Comparison of ENCODE assay signal across 8 mouse cellular contexts in genomic region chr4:133278482-133278881, GRCm38 (mm10). TPM values are rescaled to one million over a fixed set of nuclear protein-coding genes. Genes with fewer than 3 reads are reported as not detected.
DNase-seq lines count a peak whose midpoint lies in the region; ATAC-seq lines count a peak whose summit lies in the region.

No protein-coding gene starts in this region.

- H3K9ac ChIP-seq in neural tube, embryonic 11.5 days (ENCODE audit: low read length), result peak overlapping the region; percentile 85
- peak overlapping the region; percentile 90; the same call in 1 of the 2 replicates for H3K9ac ChIP-seq in liver, embryonic 12.5 days

- peak overlapping the region; percentile 89 for H3K27ac ChIP-seq in neural tube, embryonic 11.5 days (ENCODE audit: low read depth, low read length)
- H3K27ac ChIP-seq in liver, embryonic 12.5 days, result peak overlapping the region; percentile 91

- WGBS in neural tube, embryonic 11.5 days, result 93% methylated on average over 3 of the region's 3 CpGs
- WGBS in liver, embryonic 12.5 days (ENCODE audit: insufficient replicate concordance), result 77% methylated on average over 3 of the region's 3 CpGs

- H3K4me1 ChIP-seq in erythroblast, embryonic 14.5 days (ENCODE audit: control insufficient read depth), result peaks cover 53% of the 10 kb centered on the region
- H3K4me1 ChIP-seq in neural tube, embryonic 11.5 days (ENCODE audit: control insufficient read depth, insufficient read depth, low read length), result peaks cover 12% of the 10 kb centered on the region
- peaks cover 57% of the 10 kb centered on the region for H3K4me1 ChIP-seq in liver, embryonic 12.5 days

- H3K4me3 ChIP-seq in erythroblast, embryonic 14.5 days (replicated peaks), result peak overlapping the region; percentile 74
- no peak overlapping the region for H3K4me3 ChIP-seq in neural tube, embryonic 11.5 days (ENCODE audit: low read depth, low read length)
- peak overlapping the region; percentile 95 for H3K4me3 ChIP-seq in liver, embryonic 12.5 days

- peaks cover 26% of the 10 kb centered on the region for H3K36me3 ChIP-seq in erythroblast, embryonic 14.5 days (ENCODE audit: control insufficient read depth)
- no peaks in the 10 kb centered on the region for H3K36me3 ChIP-seq in neural tube, embryonic 11.5 days (ENCODE audit: control insufficient read depth, insufficient read depth, low read length)
- peaks cover 18% of the 10 kb centered on the region for H3K36me3 ChIP-seq in liver, embryonic 12.5 days

- H3K4me2 ChIP-seq in neural tube, embryonic 11.5 days (ENCODE audit: low read depth), result peak overlapping the region; percentile 56; the same call in 1 of the 2 replicates
- peak overlapping the region; percentile 81 for H3K4me2 ChIP-seq in liver, embryonic 12.5 days

- no peak for DNase-seq in neural tube, embryonic 11.5 days (ENCODE audit: low spot score)
- no peak for DNase-seq in neural tube, embryonic 10.5 days (ENCODE audit: extremely low spot score, low spot score)
- DNase-seq in thymus, postnatal 0 days (ENCODE audit: low spot score), result no peak
- DNase-seq in spleen, postnatal 36 days (ENCODE audit: low spot score in 2 of 2), result no peak
- DNase-seq in urinary bladder, adult 18-20 months (ENCODE audit: low spot score in 2 of 2), result no peak

- ATAC-seq in erythroblast, adult 5-6 weeks (replicated peaks; ENCODE audit: low FRiP score, poor library complexity, severe bottlenecking), result no peak
- ATAC-seq in neural tube, embryonic 11.5 days (ENCODE audit: insufficient read depth, low FRiP score, low TSS enrichment), result no peak
- ATAC-seq in liver, embryonic 12.5 days, result no peak

- H3K9me3 ChIP-seq in erythroblast, embryonic 14.5 days (ENCODE audit: control insufficient read depth, low read length), result no peaks in the 10 kb centered on the region
- H3K9me3 ChIP-seq in neural tube, embryonic 11.5 days (ENCODE audit: control insufficient read depth, low read length), result no peaks in the 10 kb centered on the region
- no peaks in the 10 kb centered on the region for H3K9me3 ChIP-seq in liver, embryonic 12.5 days (replicated peaks)

- H3K27me3 ChIP-seq in erythroblast, embryonic 14.5 days (ENCODE audit: control insufficient read depth), result no peaks in the 10 kb centered on the region
- H3K27me3 ChIP-seq in neural tube, embryonic 11.5 days (ENCODE audit: control insufficient read depth, insufficient read depth, low read length), result no peaks in the 10 kb centered on the region
- H3K27me3 ChIP-seq in liver, embryonic 12.5 days (replicated peaks), result no peaks in the 10 kb centered on the region

RNA-seq across cellular contexts. Expression of gene Tmem222, which starts 0.9 kb away (rescaled TPM):
- polyA plus RNA-seq in erythroblast, embryonic 14.5 days (2012), result 4.2 and 5.3 TPM in 2 replicates
- total RNA-seq in erythroblast, adult 5-6 weeks (2015; ENCODE audit: low replicate concordance), result 9.8 and 22.3 TPM in 2 replicates
- 1.5 and 6.7 TPM in 2 replicates for total RNA-seq in erythroblast, adult 5-6 weeks (2017; ENCODE audit: low replicate concordance)
- polyA plus RNA-seq in neural tube, embryonic 11.5 days (2014; fragmentation: Nextera tagmentation; extraction: Ambion mirVana), result 79.0 and 91.0 TPM in 2 replicates
- polyA plus RNA-seq in liver, embryonic 12.5 days (2016; fragmentation: Nextera tagmentation; extraction: Ambion mirVana), result 47.6 and 48.4 TPM in 2 replicates
- polyA plus RNA-seq in thymus, postnatal 0 days (2015; fragmentation: Nextera tagmentation; extraction: Ambion mirVana), result 93.2 and 94.0 TPM in 2 replicates

RNA-seq across cellular contexts. Expression of gene Sytl1, which starts 15.6 kb away (rescaled TPM):
- 0.07 and 0.20 TPM in 2 replicates for polyA plus RNA-seq in erythroblast, embryonic 14.5 days (2012)
- 0.96 and 1.0 TPM in 2 replicates for total RNA-seq in erythroblast, adult 5-6 weeks (2015; ENCODE audit: low replicate concordance)
- 0.28 and 1.4 TPM in 2 replicates for total RNA-seq in erythroblast, adult 5-6 weeks (2017; ENCODE audit: low replicate concordance)
- polyA plus RNA-seq in neural tube, embryonic 11.5 days (2014; fragmentation: Nextera tagmentation; extraction: Ambion mirVana), result 1.2 and 1.4 TPM in 2 replicates
- polyA plus RNA-seq in liver, embryonic 12.5 days (2016; fragmentation: Nextera tagmentation; extraction: Ambion mirVana), result 0.37 and 0.46 TPM in 2 replicates
- 34.2 and 34.8 TPM in 2 replicates for polyA plus RNA-seq in thymus, postnatal 0 days (2015; fragmentation: Nextera tagmentation; extraction: Ambion mirVana)

RNA-seq across cellular contexts. Expression of gene Map3k6, which starts 37.9 kb away (rescaled TPM):
- polyA plus RNA-seq in erythroblast, embryonic 14.5 days (2012), result 0.64 and 1.2 TPM in 2 replicates
- total RNA-seq in erythroblast, adult 5-6 weeks (2015; ENCODE audit: low replicate concordance), result 0.96 and 4.6 TPM in 2 replicates
- 0.42 TPM in 1 of 2 replicates, not detected in the other for total RNA-seq in erythroblast, adult 5-6 weeks (2017; ENCODE audit: low replicate concordance)
- polyA plus RNA-seq in neural tube, embryonic 11.5 days (2014; fragmentation: Nextera tagmentation; extraction: Ambion mirVana), result 1.5 and 2.7 TPM in 2 replicates
- polyA plus RNA-seq in liver, embryonic 12.5 days (2016; fragmentation: Nextera tagmentation; extraction: Ambion mirVana), result 2.8 and 3.6 TPM in 2 replicates
- 2.2 and 2.6 TPM in 2 replicates for polyA plus RNA-seq in thymus, postnatal 0 days (2015; fragmentation: Nextera tagmentation; extraction: Ambion mirVana)

Comparison
In these comparisons a context has a peak if more than half of its experiments do, and no peak if none do; other contexts are left out.
1. RNA of gene Sytl1, which starts 15.6 kb away (polyA plus RNA-seq): 34.2 to 34.8 TPM in thymus, postnatal 0 days; 1.2 to 1.4 TPM in neural tube, embryonic 11.5 days, 0.37 to 0.46 TPM in liver, embryonic 12.5 days and 0.07 to 0.20 TPM in erythroblast, embryonic 14.5 days; every median in the first group is over 10 times any median in the second.